Mouse (Mus musculus): ENCODE measurements at regions not wholly inside any gene's neighbourhood (a gene's known extent, or its start where the extent isn't known, plus 50 kb on each side); places are given as distances from the start of the nearest gene placed in this dataset.

- no peak overlapping the region for H3K4me2 ChIP-seq
- no peak overlapping the region for H3K9ac ChIP-seq
- peaks cover 12% of the 10 kb centered on the region; the same call in 1 of the 2 replicates for H3K4me1 ChIP-seq (replicated peaks)
- no peak overlapping the region for H3K4me3 ChIP-seq
- WGBS, result 37% methylated on average over 4 of the region's 4 CpGs
- peak overlapping the region; percentile 56 for H3K27ac ChIP-seq
- no peaks in the 10 kb centered on the region for H3K27me3 ChIP-seq
- H3K36me3 ChIP-seq, result no peaks in the 10 kb centered on the region
- no peak for ATAC-seq (replicated peaks; ENCODE audit: insufficient number of reproducible peaks, insufficient read depth, low FRiP score, low read depth)
- no peaks in the 10 kb centered on the region for H3K9me3 ChIP-seq (replicated peaks)
These were observed 271.8 kb upstream of the Ppargc1a start for GRCm38 (mm10) chr5:51839292-51839691.

GRCm38 (mm10) chr5:51830551-51830950, 263.0 kb upstream of the Ppargc1a start:
- 74% methylated on average over 6 of the region's 6 CpGs for WGBS
- no peaks in the 10 kb centered on the region for H3K27me3 ChIP-seq
- H3K4me1 ChIP-seq (replicated peaks), result no peaks in the 10 kb centered on the region
- no peak overlapping the region for H3K9ac ChIP-seq
- H3K4me3 ChIP-seq, result no peak overlapping the region
- H3K9me3 ChIP-seq (replicated peaks), result no peaks in the 10 kb centered on the region
- H3K36me3 ChIP-seq, result no peaks in the 10 kb centered on the region
- ATAC-seq (replicated peaks; ENCODE audit: insufficient number of reproducible peaks, insufficient read depth, low FRiP score, low read depth), result no peak
- no peak overlapping the region for H3K4me2 ChIP-seq
- H3K27ac ChIP-seq, result no peak overlapping the region

GRCm38 (mm10) chr5:51830015-51830414, 262.5 kb upstream of the Ppargc1a start:
- Histone ChIP-seq H3K27me3 (no peaks in the 10 kb centered on the region), H3K4me3 (no peak overlapping the region), H3K4me1 (replicated peaks) (no peaks in the 10 kb centered on the region), H3K9me3 (replicated peaks) (no peaks in the 10 kb centered on the region), H3K9ac (no peak overlapping the region), H3K4me2 (no peak overlapping the region), H3K27ac (no peak overlapping the region), H3K36me3 (no peaks in the 10 kb centered on the region)
- WGBS, result 45% methylated on average over 2 of the region's 2 CpGs
- ATAC-seq (replicated peaks; ENCODE audit: insufficient number of reproducible peaks, insufficient read depth, low FRiP score, low read depth), result no peak

- WGBS, result 65% methylated on average over 3 of the region's 3 CpGs
- H3K27ac ChIP-seq, result no peak overlapping the region
- H3K27me3 ChIP-seq, result no peaks in the 10 kb centered on the region
- H3K9me3 ChIP-seq (replicated peaks), result no peaks in the 10 kb centered on the region
- no peaks in the 10 kb centered on the region for H3K4me1 ChIP-seq (replicated peaks)
- no peaks in the 10 kb centered on the region for H3K36me3 ChIP-seq
- H3K9ac ChIP-seq, result no peak overlapping the region
- no peak for ATAC-seq (replicated peaks; ENCODE audit: insufficient number of reproducible peaks, insufficient read depth, low FRiP score, low read depth)
- no peak overlapping the region for H3K4me2 ChIP-seq
- H3K4me3 ChIP-seq, result no peak overlapping the region
These were observed 262.1 kb upstream of the Ppargc1a start for GRCm38 (mm10) chr5:51829606-51830005.

- Histone ChIP-seq H3K4me2 (no peak overlapping the region), H3K36me3 (no peaks in the 10 kb centered on the region), H3K4me3 (no peak overlapping the region), H3K27ac (no peak overlapping the region), H3K27me3 (no peaks in the 10 kb centered on the region), H3K9ac (no peak overlapping the region), H3K9me3 (replicated peaks) (no peaks in the 10 kb centered on the region), H3K4me1 (replicated peaks) (no peaks in the 10 kb centered on the region)
- WGBS, result 75% methylated on average over 5 of the region's 5 CpGs
- no peak for ATAC-seq (replicated peaks; ENCODE audit: insufficient number of reproducible peaks, insufficient read depth, low FRiP score, low read depth)
These were observed 261.5 kb upstream of the Ppargc1a start for GRCm38 (mm10) chr5:51829020-51829419.

- WGBS, result 69% methylated on average over 1 of the region's 1 CpGs
- Histone ChIP-seq H3K4me2 (no peak overlapping the region), H3K4me1 (replicated peaks) (no peaks in the 10 kb centered on the region), H3K27ac (no peak overlapping the region), H3K4me3 (no peak overlapping the region), H3K27me3 (no peaks in the 10 kb centered on the region), H3K36me3 (no peaks in the 10 kb centered on the region), H3K9ac (no peak overlapping the region), H3K9me3 (replicated peaks) (no peaks in the 10 kb centered on the region)
- ATAC-seq (replicated peaks; ENCODE audit: insufficient number of reproducible peaks, insufficient read depth, low FRiP score, low read depth), result no peak
These were observed 258.7 kb upstream of the Ppargc1a start for GRCm38 (mm10) chr5:51826269-51826668.

GRCm38 (mm10) chr5:51825584-51826088, 258.1 kb upstream of the Ppargc1a start:
- 77% methylated on average over 3 of the region's 3 CpGs for WGBS
- no peak for ATAC-seq (replicated peaks; ENCODE audit: insufficient number of reproducible peaks, insufficient read depth, low FRiP score, low read depth)
- Histone ChIP-seq H3K27me3 (no peaks in the 10 kb centered on the region), H3K4me1 (replicated peaks) (no peaks in the 10 kb centered on the region), H3K4me2 (no peak overlapping the region), H3K9ac (no peak overlapping the region), H3K9me3 (replicated peaks) (no peaks in the 10 kb centered on the region), H3K4me3 (no peak overlapping the region), H3K27ac (no peak overlapping the region), H3K36me3 (no peaks in the 10 kb centered on the region)

- no peaks in the 10 kb centered on the region for H3K4me1 ChIP-seq (replicated peaks)
- 58% methylated on average over 4 of the region's 4 CpGs for WGBS
- H3K27me3 ChIP-seq, result no peaks in the 10 kb centered on the region
- no peak overlapping the region for H3K4me2 ChIP-seq
- no peaks in the 10 kb centered on the region for H3K9me3 ChIP-seq (replicated peaks)
- no peak for ATAC-seq (replicated peaks; ENCODE audit: insufficient number of reproducible peaks, insufficient read depth, low FRiP score, low read depth)
- H3K4me3 ChIP-seq, result no peak overlapping the region
- H3K27ac ChIP-seq, result no peak overlapping the region
- no peaks in the 10 kb centered on the region for H3K36me3 ChIP-seq
- H3K9ac ChIP-seq, result no peak overlapping the region
These were observed 257.2 kb upstream of the Ppargc1a start for GRCm38 (mm10) chr5:51824731-51825130.

- Histone ChIP-seq H3K27me3 (no peaks in the 10 kb centered on the region), H3K4me1 (replicated peaks) (no peaks in the 10 kb centered on the region), H3K36me3 (no peaks in the 10 kb centered on the region), H3K9me3 (replicated peaks) (no peaks in the 10 kb centered on the region), H3K4me3 (no peak overlapping the region), H3K4me2 (no peak overlapping the region), H3K27ac (no peak overlapping the region), H3K9ac (no peak overlapping the region)
- WGBS, result 74% methylated on average over 2 of the region's 2 CpGs
- ATAC-seq (replicated peaks; ENCODE audit: insufficient number of reproducible peaks, insufficient read depth, low FRiP score, low read depth), result no peak
These were observed 256.1 kb upstream of the Ppargc1a start for GRCm38 (mm10) chr5:51823657-51824056.

GRCm38 (mm10) chr5:51816258-51816657, 248.7 kb upstream of the Ppargc1a start:
- 78% methylated on average over 2 of the region's 2 CpGs for WGBS
- no peak overlapping the region for H3K9ac ChIP-seq
- H3K4me3 ChIP-seq, result no peak overlapping the region
- H3K4me1 ChIP-seq (replicated peaks), result no peaks in the 10 kb centered on the region
- H3K27ac ChIP-seq, result no peak overlapping the region
- H3K4me2 ChIP-seq, result no peak overlapping the region
- no peaks in the 10 kb centered on the region for H3K9me3 ChIP-seq (replicated peaks)
- H3K36me3 ChIP-seq, result no peaks in the 10 kb centered on the region
- no peaks in the 10 kb centered on the region for H3K27me3 ChIP-seq
- no peak for ATAC-seq (replicated peaks; ENCODE audit: insufficient number of reproducible peaks, insufficient read depth, low FRiP score, low read depth)

- Histone ChIP-seq H3K4me2 (no peak overlapping the region), H3K4me1 (replicated peaks) (no peaks in the 10 kb centered on the region), H3K27me3 (no peaks in the 10 kb centered on the region), H3K4me3 (no peak overlapping the region), H3K9ac (no peak overlapping the region), H3K36me3 (no peaks in the 10 kb centered on the region), H3K9me3 (replicated peaks) (no peaks in the 10 kb centered on the region), H3K27ac (no peak overlapping the region)
- 77% methylated on average over 2 of the region's 2 CpGs for WGBS
- no peak for ATAC-seq (replicated peaks; ENCODE audit: insufficient number of reproducible peaks, insufficient read depth, low FRiP score, low read depth)
These were observed 244.2 kb upstream of the Ppargc1a start for GRCm38 (mm10) chr5:51811728-51812127.

- Histone ChIP-seq H3K36me3 (no peaks in the 10 kb centered on the region), H3K27me3 (no peaks in the 10 kb centered on the region), H3K9ac (no peak overlapping the region), H3K4me3 (no peak overlapping the region), H3K4me1 (replicated peaks) (peaks cover 11% of the 10 kb centered on the region), H3K9me3 (replicated peaks) (no peaks in the 10 kb centered on the region), H3K4me2 (no peak overlapping the region), H3K27ac (no peak overlapping the region)
- ATAC-seq (replicated peaks; ENCODE audit: insufficient number of reproducible peaks, insufficient read depth, low FRiP score, low read depth), result no peak
- 56% methylated on average over 8 of the region's 8 CpGs for WGBS
These were observed 234.0 kb upstream of the Ppargc1a start for GRCm38 (mm10) chr5:51801486-51801885.

All from heart, embryonic 15.5 days (tissue).